Mouse (Mus musculus) spleen, postnatal 4 days (tissue): ENCODE data around the gene Exog.

Source experiments
- DNase-seq, 2 experiments: peaks; one replicate each; pipeline ENCODE4 v3.0.0; 2022; ENCODE audit warnings: low spot score in 2 of 2

Exog gene

GRCm38 (mm10) chr9:119444738-119445429, at the start of gene Exog:
Gene Exog, plus strand, starts transcription at chr9:119444943.
- DNase-seq = peak; percentile 94 to 98

DNA sequence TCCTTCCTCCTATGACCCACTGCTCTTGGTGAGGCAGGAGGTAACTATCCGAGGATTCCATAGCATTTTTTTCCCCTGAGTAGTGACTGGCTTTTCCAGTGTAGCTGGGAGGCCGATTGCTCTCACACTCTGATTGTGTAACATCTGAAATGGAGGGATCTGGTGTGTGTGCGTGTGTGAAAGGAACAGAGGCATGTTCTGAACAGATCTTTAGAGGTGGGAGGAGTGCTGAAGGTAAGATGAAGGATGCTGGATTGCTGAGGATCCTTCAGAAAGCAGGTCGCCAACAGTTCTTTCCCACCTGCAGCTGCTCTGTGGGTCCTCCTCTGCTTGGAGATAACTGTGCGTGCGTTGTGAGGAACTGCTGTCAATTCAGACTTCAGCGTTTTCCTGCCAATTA, 43.4 kb upstream of the Exog start:
- no peak for DNase-seq

DNA sequence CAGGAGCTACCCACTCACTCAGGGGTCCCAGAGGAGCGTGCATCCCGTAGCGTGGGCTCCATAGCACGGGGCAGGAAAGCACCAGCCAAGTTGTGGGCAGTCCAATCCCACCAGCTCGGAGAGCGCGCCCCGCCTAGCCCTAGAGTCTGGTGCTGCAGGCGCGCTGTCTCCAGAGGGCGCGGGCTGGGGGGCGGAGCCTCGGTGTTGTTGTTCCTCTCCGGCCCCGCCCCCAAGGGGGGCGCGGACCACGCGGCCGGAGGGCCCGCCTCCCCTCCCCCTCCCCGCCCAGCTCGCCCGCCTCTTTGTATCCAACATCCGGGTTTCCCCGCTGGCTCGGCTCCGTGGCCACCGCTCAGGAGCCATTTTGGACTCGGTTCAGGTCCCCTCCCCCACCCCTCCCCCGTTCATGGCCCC, 42.9 kb upstream of the Exog start, which contains the start of gene Acvr2b:
Acvr2b (plus strand) TSS at position 318 of the 414 bp plus-strand sequence.
- peak; percentile 79 to 86 for DNase-seq

DNA sequence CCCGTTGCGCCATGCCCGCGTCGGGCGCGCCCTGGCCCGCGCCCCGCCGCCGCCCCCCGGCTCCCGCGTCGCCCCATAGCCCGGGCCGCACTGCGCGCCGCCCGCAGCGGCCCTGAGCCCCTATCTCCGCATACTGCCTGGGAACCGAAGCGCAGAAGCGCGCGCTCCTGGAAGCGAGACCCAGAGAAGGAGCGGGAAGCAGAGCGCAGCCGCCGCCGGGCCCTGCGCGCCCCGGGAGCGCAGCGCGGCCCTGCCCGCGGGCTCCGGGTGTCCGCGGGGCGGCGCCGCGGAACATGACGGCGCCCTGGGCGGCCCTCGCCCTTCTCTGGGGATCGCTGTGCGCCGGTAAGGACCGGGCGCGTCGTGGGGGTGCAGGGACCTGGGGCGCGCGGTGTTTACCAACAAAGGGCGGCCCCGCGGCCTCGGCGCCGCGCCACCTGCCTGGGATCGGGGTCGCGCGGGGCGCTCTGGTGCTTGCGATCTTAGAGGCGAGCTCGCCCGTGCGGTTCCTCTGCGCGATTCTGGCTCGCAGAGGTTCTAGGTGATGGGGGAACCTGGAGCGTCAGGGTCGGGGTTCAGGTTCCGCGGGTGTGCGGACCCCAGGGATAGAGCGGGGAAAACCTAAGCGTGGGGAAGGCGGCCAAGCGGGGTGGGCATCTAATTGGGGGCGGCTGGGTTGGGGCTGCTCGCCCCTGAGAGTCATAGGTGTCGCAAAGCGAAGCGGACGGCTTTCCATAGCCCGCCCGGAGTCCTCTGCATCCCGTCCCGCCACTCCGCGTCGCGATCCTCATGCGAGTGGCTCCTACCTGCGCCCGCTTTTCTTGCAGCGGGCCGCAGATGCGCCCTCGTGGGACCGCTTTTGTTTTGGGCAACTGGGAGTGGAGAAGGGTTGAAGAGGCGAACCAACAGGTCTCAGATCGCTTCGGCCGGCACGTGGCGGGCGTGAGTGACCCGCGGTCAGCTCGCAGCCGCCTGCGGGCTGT, 42.2 kb upstream of the Exog start:
- peak in 1 of 2 experiments; percentile 69 for DNase-seq

GRCm38 (mm10) chr9:119403236-119403641, 41.5 kb upstream of the Exog start:
- peak in 1 of 2 experiments; percentile 63 for DNase-seq

DNA sequence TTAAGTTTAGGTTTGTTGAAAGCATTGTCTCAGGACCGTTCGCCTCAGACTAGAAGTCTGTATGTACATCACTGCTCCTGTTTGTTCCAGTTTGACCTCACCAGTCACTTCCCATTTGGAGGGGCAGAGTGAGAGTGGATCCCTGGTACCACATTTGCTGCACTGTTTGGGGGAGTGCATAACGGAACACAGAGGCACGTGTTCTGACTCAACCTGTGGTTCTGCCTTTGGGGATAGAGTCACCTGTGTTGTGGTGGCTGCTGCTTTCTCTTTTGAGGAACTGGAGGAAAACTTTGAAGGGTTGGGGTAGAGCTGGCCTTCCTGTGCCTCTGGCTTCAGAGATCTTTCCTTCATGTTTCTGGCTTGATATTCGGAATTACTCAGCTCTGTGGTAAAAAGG, 40.7 kb upstream of the Exog start:
- peak in 1 of 2 experiments; percentile 46 for DNase-seq

DNA sequence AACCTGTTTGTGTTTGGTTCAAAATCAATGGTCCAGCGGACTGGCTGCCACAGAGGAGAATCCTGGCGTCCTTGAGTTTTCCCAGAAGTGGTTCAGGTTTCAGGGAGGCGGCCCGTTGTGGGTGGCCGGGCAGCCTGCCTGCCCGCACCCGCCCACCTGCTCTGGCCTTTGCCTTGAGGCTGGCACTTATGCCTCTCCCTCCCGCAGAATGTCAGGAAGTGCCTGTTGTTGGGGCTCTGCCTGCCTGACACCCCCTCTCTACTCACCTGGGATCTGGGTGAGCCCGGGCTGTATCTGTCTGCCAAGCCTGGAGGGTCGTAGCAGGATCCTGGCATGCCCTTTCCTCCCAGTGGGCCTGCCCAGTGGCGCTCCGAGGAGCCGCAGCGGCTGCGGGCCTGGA, 36.9 kb upstream of the Exog start:
- DNase-seq = peak in 1 of 2 experiments; percentile 56

- DNase-seq = peak in 1 of 2 experiments; percentile 58
Measured at GRCm38 (mm10) chr9:119408898-119409664, 35.7 kb upstream of the Exog start.

DNA sequence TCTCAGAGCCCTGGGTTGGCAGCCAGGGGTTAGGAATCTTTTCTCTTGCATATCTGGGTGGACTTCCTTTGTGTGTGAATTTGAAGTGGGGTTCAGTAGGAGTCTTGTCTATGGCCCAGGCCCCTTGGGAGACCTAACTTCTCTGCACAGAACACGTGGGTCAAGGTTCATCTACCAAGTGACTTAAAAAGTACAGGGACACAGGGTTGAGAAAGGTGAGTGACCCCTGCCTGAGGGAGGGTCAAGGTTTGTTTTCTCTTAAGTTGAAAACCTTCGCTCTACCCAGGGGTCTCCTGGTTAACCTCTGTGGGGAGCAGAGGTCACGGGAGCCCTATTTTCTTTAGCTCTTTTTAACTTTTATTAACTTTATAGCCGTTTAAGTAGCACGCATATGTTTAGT, 34.9 kb upstream of the Exog start:
- peak in 1 of 2 experiments; percentile 49 for DNase-seq

- DNase-seq = no peak
Measured at GRCm38 (mm10) chr9:119418025-119418424, 26.7 kb upstream of the Exog start.

- DNase-seq = peak in 1 of 2 experiments; percentile 55
Measured at GRCm38 (mm10) chr9:119419852-119420438, 24.8 kb upstream of the Exog start.

DNA sequence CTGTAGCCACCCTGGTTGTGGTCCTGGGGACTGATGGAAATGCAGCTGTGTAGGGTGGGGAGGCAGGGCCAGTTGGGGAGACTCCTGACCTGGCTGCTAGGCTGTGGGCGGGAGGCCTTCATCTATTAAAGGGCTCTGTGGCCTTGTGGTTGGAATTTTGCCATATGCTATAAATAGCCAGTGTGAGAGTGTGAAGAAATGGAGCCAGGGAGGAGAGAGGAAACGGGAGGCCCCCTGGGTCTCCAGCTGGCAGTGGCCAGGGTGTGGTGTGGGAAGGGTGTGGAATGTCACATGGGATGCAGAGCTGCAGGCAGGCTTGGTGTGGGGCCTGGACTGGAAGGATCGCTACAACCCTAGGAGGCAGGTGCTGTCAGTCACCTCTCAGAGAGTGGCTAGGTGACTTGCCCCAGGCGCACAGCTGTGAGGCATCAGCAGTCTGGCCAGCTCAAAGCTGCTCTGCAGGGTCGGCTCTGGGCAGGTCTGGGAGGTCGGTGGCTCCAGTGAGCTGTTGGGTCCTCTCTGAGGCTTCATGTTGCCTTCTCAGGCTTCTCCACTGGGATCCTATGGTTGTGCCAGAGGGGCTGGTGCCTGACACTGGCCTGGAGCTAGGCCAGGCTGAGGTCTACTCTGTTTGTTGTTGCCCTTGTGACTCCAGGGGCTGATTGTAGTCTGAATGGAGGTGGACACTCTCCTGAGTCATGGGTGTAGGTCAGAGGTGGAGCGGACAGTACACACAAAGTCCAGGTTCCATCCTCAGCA, 19.3 kb upstream of the Exog start:
- DNase-seq = no peak

DNA sequence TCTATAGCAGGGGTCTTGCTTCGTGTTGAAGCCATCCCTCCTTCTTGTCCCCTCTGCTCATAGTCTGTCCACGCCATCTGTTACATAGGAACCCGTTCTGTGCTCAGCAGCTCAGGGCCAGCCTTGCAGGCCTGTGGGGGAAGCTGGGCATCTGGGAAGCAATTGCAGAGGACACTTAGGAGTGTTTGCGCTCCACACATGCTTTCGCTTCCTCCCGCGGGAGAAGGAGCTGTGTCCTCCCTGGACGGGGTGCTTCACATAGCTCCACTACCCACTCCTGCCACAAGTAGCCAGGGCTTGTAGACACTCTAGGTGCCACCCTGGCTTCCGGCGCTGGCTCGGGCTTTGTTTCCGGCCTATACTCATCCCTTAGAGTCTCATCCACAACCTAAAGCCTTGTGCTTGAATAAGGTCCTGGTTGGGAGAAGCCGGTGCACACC, 18.7 kb upstream of the Exog start:
- DNase-seq = no peak

- DNase-seq = no peak
Measured at GRCm38 (mm10) chr9:119426483-119426882, 18.3 kb upstream of the Exog start.

GRCm38 (mm10) chr9:119430311-119430710, 14.4 kb upstream of the Exog start:
- peak; percentile 60 to 81 for DNase-seq

- peak in 1 of 2 experiments; percentile 58 for DNase-seq
Measured at GRCm38 (mm10) chr9:119435855-119436254, 8.9 kb upstream of the Exog start.

DNA sequence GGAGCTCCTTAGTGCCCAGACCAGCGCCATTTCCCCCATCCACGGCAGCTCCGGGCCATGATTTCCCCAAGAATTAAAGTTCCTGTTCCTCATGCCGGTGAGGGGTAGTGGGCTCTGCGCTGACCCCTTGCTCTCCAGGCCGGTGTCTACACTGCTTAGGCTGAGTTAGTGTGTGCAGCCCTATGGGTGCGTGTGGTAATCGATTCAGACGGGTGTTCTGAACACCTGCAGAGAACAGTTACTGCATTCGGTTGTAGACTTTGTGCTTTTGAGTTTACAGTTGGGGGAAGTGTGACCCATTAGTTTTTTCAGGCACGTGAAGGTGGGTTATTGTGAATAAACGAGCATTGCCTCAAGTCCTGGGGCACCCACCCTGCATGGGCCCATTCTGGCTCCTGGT, 6.7 kb upstream of the Exog start:
- DNase-seq = no peak

- DNase-seq = no peak
Measured at GRCm38 (mm10) chr9:119438498-119439000, 6.2 kb upstream of the Exog start.

DNA sequence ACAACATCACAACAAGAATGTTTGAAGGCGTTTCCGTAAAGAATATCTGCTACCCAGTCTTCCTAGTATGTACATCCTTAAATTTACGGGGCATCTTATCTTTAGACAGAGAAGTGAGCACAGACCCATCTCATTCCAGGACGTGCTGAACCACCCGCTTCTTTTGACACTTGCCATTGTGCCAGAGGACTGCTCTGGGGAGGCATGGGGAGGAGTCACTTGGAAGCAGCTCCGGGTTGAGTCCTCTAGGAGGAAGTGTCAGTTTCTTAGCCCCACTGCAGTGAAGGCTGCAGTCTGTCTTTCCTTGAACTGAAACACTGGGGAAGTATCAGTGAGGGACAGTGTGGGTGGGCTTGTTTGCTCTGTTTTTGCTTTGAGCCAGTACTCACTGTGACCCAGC, 994 bp downstream of the Exog start:
- DNase-seq = no peak

- DNase-seq = no peak
Measured at GRCm38 (mm10) chr9:119455967-119456366, 11.2 kb downstream of the Exog start.
